Mouse (Mus musculus) lung, adult 2 months (tissue): ENCODE results near the gene Serpinb9.

Experiments
- CTCF ChIP-seq: fragments of 200-500 bp; IDR thresholded peaks from 2 replicates; pipeline ENCODE4 v1.5.1; 2011; ENCODE audit warnings: mild to moderate bottlenecking, low read length, control low read depth; ENCODE audit not compliant: insufficient read depth
- POLR2A ChIP-seq: fragments of 200-500 bp; IDR thresholded peaks from 2 replicates; pipeline ENCODE4 v1.6.1; 2011; ENCODE audit warnings: low read depth, mild to moderate bottlenecking, control low read depth, low read length, borderline replicate concordance; ENCODE audit errors: extremely low read depth

GRCm38 (mm10) chr13:32993894-32994242 is 9.2 kb upstream of the Serpinb9 start:
- no peak for TF ChIP-seq POLR2A
- no peak for TF ChIP-seq CTCF
